Mouse (Mus musculus) splenic B cell, adult 2 months (primary cell): ENCODE data around the gene Cenpb.

Experiments used
- DNase-seq: peaks from one replicate; pipeline ENCODE4 v3.0.0-alpha.2; 2011; ENCODE audit warnings: low read depth, low spot score
- H3K27me3 ChIP-seq: 2 replicates; pipeline ENCODE4 v1.6.1; 2012; ENCODE audit warnings: mild to moderate bottlenecking, low read length, moderate library complexity, mixed read lengths; ENCODE audit not compliant: control insufficient read depth, poor library complexity, insufficient read depth, severe bottlenecking
- H3K36me3 ChIP-seq: 2 replicates; pipeline ENCODE4 v1.6.1; 2012; ENCODE audit warnings: mild to moderate bottlenecking, low read length, moderate library complexity, mixed read lengths; ENCODE audit not compliant: control insufficient read depth, poor library complexity, insufficient read depth, severe bottlenecking

The Cenpb gene

DNA sequence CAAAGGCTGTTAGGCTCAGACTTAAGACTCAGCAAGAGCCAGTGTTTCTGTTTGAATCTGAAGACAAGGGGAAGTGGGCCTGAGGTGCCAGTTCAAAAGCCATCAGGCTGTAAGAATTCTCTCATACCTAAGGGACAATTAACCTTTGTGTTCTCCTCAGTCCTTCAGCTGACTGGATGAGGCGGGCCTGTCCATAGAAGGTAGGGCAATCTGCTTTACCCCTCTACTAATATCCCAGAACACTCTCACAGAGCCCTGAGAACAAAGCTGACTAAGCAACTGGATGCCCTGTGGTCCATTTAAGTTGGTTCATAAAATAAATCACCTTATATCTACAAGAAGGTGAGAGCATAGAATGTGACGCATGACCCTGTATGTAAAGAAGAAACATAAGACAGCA is 13.7 kb downstream of the Cenpb start:
- no peak for DNase-seq

GRCm38 (mm10) chr2:131163924-131164323 is 15.9 kb downstream of the Cenpb start:
- Histone ChIP-seq H3K36me3 (no peaks in the 10 kb centered on the region), H3K27me3 (no peaks in the 10 kb centered on the region)
- no peak for DNase-seq

More for the DNA sequence above, 13.7 kb downstream of the Cenpb start:
- Histone ChIP-seq H3K27me3 (no peaks in the 10 kb centered on the region), H3K36me3 (no peaks in the 10 kb centered on the region)

DNA sequence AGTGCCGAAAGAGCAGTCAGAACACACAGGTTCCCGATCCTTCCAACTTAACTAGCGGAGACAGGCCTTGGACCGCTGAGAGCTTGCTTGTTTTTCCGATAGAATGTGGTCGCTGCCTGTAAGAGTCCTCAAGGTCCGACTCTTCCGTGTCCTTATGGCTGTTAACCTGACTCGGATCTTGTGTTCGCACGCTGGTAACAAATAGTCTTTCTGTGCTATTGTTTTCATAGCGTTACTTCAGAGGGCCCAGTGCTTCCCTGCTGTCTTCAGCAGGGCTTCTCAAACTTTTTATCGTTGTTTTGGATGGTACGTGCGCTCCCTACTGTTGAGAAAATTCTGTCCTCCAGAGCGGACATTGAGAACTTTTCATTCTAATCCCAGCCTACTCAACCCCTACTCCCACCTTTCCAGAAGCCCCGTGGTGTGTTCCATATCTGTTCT is 19.2 kb downstream of the Cenpb start:
- Histone ChIP-seq H3K27me3 (no peaks in the 10 kb centered on the region), H3K36me3 (no peaks in the 10 kb centered on the region)
- peak; percentile 45 for DNase-seq

GRCm38 (mm10) chr2:131159938-131160581 is 19.8 kb downstream of the Cenpb start, which contains the start of gene 1700037H04Rik:
Gene 1700037H04Rik, minus strand, starts transcription at chr2:131160081.
- DNase-seq: peak; percentile 99
- no peaks in the 10 kb centered on the region for H3K27me3 ChIP-seq

DNA sequence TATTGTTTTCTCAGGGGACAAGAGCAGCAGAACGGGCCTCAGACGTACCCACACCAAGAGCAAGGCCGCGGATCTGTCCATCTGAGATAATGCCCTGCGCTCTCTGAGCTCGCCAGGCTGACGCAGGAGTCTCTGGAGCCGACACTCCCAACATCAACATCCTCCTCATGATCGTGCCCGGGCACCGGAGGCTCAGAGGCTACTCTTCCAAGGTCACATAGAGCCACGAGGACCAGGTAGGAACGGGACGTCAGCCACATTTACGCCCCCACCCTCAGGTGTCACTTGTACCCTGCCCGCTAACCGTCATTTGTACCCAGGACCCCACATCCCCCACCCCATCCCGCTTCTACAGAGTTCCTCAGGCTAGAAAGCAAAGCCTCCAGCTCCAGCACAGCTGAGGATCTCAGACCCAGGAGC is 20.4 kb downstream of the Cenpb start:
- Histone ChIP-seq H3K36me3 (no peaks in the 10 kb centered on the region), H3K27me3 (no peaks in the 10 kb centered on the region)
- no peak for DNase-seq

More at GRCm38 (mm10) chr2:131159938-131160581, 19.8 kb downstream of the Cenpb start, which contains the start of gene 1700037H04Rik:
- H3K36me3 ChIP-seq: no peaks in the 10 kb centered on the region

DNA sequence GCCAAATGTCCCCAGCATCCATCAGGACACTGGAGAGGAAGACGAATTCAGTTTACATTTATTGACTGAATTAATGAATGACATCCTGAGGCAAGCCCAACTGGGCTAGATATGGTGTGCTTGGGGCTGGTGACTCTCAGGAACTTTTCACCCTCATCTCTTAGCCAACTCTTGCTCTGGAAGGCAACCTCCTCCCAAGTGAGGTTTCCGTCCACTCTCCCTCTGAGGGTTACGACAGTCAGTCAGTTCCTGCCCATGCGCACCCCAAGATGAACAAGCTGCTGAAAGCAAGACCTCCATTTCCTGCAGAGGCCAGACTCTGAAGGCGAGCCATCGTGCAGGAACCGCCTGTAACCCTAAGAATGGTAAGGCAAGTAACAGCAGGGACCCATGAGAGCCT is 22.9 kb downstream of the Cenpb start:
- no peaks in the 10 kb centered on the region for H3K27me3 ChIP-seq
- peaks cover 3% of the 10 kb centered on the region; the same call in 1 of the 2 replicates for H3K36me3 ChIP-seq
- DNase-seq: no peak

- no peak for DNase-seq
- H3K36me3 ChIP-seq: peaks cover 4% of the 10 kb centered on the region; the same call in 1 of the 2 replicates
- H3K27me3 ChIP-seq: no peaks in the 10 kb centered on the region
Measured at GRCm38 (mm10) chr2:131154036-131154435, 25.8 kb downstream of the Cenpb start.

GRCm38 (mm10) chr2:131152166-131152730 is 27.6 kb downstream of the Cenpb start:
- Histone ChIP-seq H3K27me3 (no peaks in the 10 kb centered on the region), H3K36me3 (peaks cover 4% of the 10 kb centered on the region; the same call in 1 of the 2 replicates)
- DNase-seq: no peak

DNA sequence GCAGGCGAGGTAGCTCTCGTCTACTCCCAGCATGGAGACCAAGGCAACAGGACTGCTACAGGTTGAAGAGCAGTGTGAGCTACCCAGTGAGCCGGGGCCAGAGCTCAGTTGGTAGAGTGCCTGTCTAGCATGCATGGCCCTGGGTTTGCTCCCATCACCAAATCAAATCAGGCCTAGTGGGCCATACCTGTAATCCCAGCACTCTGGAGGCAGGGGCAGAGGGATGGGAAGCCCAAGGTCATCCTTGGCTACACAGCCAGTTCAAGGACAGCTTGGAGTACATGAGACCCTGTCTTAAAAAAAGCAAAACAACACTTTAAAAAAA is 30.7 kb downstream of the Cenpb start:
- no peak for DNase-seq
- Histone ChIP-seq H3K36me3 (peaks cover 4% of the 10 kb centered on the region; the same call in 1 of the 2 replicates), H3K27me3 (no peaks in the 10 kb centered on the region)

DNA sequence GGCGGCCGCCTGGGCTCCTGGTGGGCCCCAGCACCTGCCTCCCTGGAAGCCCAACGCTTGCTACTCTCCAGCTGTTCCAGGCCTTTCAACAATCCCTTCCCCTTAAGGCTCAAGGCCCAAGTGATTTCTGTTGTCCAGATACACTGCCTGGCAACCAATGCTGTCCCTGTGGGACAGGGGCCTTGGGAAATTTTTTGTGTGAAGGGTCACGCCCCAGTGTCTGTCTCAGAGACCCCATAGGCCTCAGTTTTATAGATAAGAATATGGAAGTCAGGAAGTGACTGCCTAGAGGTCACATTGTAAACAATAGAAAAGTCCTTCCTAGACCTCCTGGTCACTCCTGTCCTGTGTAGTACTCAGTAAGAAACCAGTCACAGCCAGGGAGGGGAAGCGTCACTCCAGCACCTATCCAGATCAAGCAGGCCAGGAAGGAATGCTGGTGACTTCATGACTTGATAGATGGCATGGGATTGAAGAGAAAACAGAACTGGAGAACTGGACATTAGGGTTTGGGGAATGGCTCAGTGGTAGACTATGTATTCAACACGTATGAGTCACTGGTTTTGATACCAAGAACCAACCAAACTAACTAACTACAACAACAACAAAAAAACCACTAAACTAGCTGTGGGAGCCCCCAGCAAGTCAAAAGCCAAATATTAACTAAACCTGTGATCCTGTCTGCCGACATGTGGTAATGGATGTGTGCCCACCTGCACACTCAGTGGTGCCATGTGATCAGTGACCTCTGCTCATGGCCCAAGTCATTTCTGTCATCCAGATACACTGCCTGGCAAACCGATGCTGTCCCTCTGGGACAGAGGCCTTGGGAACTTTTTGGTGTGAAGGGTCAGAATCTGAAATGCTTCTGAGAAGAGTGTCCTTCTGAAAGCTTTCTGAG is 31.3 kb downstream of the Cenpb start:
- Histone ChIP-seq H3K27me3 (no peaks in the 10 kb centered on the region), H3K36me3 (peaks cover 4% of the 10 kb centered on the region; the same call in 1 of the 2 replicates)
- DNase-seq: no peak

- DNase-seq: no peak
- peaks cover 2% of the 10 kb centered on the region; the same call in 1 of the 2 replicates for H3K36me3 ChIP-seq
- H3K27me3 ChIP-seq: no peaks in the 10 kb centered on the region
Measured at GRCm38 (mm10) chr2:131147043-131147365, 32.9 kb downstream of the Cenpb start.

GRCm38 (mm10) chr2:131146193-131147042 is 33.4 kb downstream of the Cenpb start:
- Histone ChIP-seq H3K36me3 (peaks cover 2% of the 10 kb centered on the region; the same call in 1 of the 2 replicates), H3K27me3 (no peaks in the 10 kb centered on the region)
- DNase-seq: no peak

- Histone ChIP-seq H3K36me3 (peaks cover 2% of the 10 kb centered on the region; the same call in 1 of the 2 replicates), H3K27me3 (no peaks in the 10 kb centered on the region)
- DNase-seq: no peak
Measured at GRCm38 (mm10) chr2:131145536-131145935, 34.3 kb downstream of the Cenpb start.

- peaks cover 2% of the 10 kb centered on the region; the same call in 1 of the 2 replicates for H3K36me3 ChIP-seq
- H3K27me3 ChIP-seq: no peaks in the 10 kb centered on the region
- DNase-seq: no peak
Measured at GRCm38 (mm10) chr2:131145121-131145520, 34.7 kb downstream of the Cenpb start.
